Mouse (Mus musculus) forebrain, embryonic 13.5 days (tissue): ENCODE data around the gene Csad. TPM values are rescaled to one million over a fixed set of nuclear protein-coding genes. Genes with fewer than 3 reads are reported as not detected.

Source experiments
- ATAC-seq: fragments of 200-750 bp; cut with Nextera tagmentation; 2 replicates; pipeline ENCODE4 v1.8.0; 2017
- H3K27ac ChIP-seq: fragments of 300-500 bp; sonication (generic); 2 replicates; pipeline ENCODE4 v1.5.1; 2015; ENCODE audit warnings: inconsistent platforms, mild to moderate bottlenecking, moderate library complexity
- H3K27me3 ChIP-seq: fragments of 300-500 bp; sonication (generic); 2 replicates; pipeline ENCODE4 v1.6.1; 2015; ENCODE audit warnings: mild to moderate bottlenecking, inconsistent platforms
- H3K36me3 ChIP-seq: fragments of 300-500 bp; sonication (generic); 2 replicates; pipeline ENCODE4 v1.6.1; 2015; ENCODE audit warnings: mild to moderate bottlenecking, inconsistent platforms; ENCODE audit not compliant: poor library complexity, severe bottlenecking
- H3K4me1 ChIP-seq: fragments of 300-500 bp; sonication (generic); 2 replicates; pipeline ENCODE4 v1.6.1; 2015; ENCODE audit warnings: inconsistent platforms
- H3K4me2 ChIP-seq: fragments of 300-500 bp; sonication (generic); 2 replicates; pipeline ENCODE4 v1.6.1; 2015; ENCODE audit warnings: inconsistent platforms, mild to moderate bottlenecking, moderate library complexity
- H3K4me3 ChIP-seq: fragments of 300-500 bp; sonication (generic); 2 replicates; pipeline ENCODE4 v1.5.1; 2015; ENCODE audit warnings: mild to moderate bottlenecking, inconsistent platforms
- H3K9ac ChIP-seq: fragments of 300-500 bp; sonication (generic); 2 replicates; pipeline ENCODE4 v1.6.1; 2015; ENCODE audit warnings: mild to moderate bottlenecking, inconsistent platforms
- H3K9me3 ChIP-seq: fragments of 300-500 bp; sonication (generic); replicated peaks from 2 replicates; pipeline ENCODE4 v1.6.1; 2016; ENCODE audit warnings: inconsistent platforms
- WGBS: fragments of 180-500 bp; shearing (Covaris S2); methylation state at CpG from one replicate; pipeline ENCODE4 v1.1.7; 2015; 5-methylcytosine and 5-hydroxymethylcytosine counted together
- polyA plus RNA-seq: library from polyadenylated mRNA; unstranded; fragments of >200 nt; fragmentation: Nextera tagmentation; extraction: Ambion mirVana; gene quantifications from 2 replicates; pipeline ENCODE4 v1.2.1, GENCODE M21; 2015

Csad gene
- polyA plus RNA-seq, 1 experiment from 2014 or later: 42.7 TPM

GRCm38 (mm10) chr15:102133314-102133713 is 71.2 kb downstream of the Csad start:
- Histone ChIP-seq H3K4me3 (no peak overlapping the region), H3K9me3 (no peaks in the 10 kb centered on the region), H3K27me3 (no peaks in the 10 kb centered on the region), H3K4me1 (peaks cover 19% of the 10 kb centered on the region), H3K36me3 (peaks cover 52% of the 10 kb centered on the region), H3K27ac (no peak overlapping the region), H3K9ac (peak overlapping the region; percentile 21; the same call in 1 of the 2 replicates), H3K4me2 (no peak overlapping the region)
- ATAC-seq: no peak
- WGBS: 94% methylated on average over 9 of the region's 9 CpGs

Other genes with a start within 250 kb of the Csad start
- 1.7 and 2.6 TPM in 2 replicates for gene Krt8, start 200.2 kb downstream of the Csad start, polyA plus RNA-seq
- 2.4 and 6.3 TPM in 2 replicates for gene Krt18, start 176.5 kb downstream of the Csad start, polyA plus RNA-seq
- gene Eif4b, start 131.0 kb downstream of the Csad start, polyA plus RNA-seq: 90.5 and 102 TPM in 2 replicates
- 4.5 and 6.7 TPM in 2 replicates for gene Tns2, start 104.3 kb downstream of the Csad start, polyA plus RNA-seq
- gene Spryd3, start 68.5 kb downstream of the Csad start, polyA plus RNA-seq: 21.7 and 25.4 TPM in 2 replicates
- gene Igfbp6, start 60.4 kb downstream of the Csad start, polyA plus RNA-seq: 0.37 and 0.40 TPM in 2 replicates
- gene Soat2, start 54.2 kb downstream of the Csad start, polyA plus RNA-seq: 0.10 TPM in 1 of 2 replicates, not detected in the other
- gene Zfp740, start 1.5 kb downstream of the Csad start, polyA plus RNA-seq: 90.0 and 98.7 TPM in 2 replicates
- 0.32 and 0.48 TPM in 2 replicates for gene Itgb7, start 27.2 kb upstream of the Csad start, polyA plus RNA-seq
- 3.2 and 4.2 TPM in 2 replicates for gene Rarg, start 52.8 kb upstream of the Csad start, polyA plus RNA-seq
- 0.09 TPM in 1 of 2 replicates, not detected in the other for gene Gm9918, start 65.8 kb upstream of the Csad start, polyA plus RNA-seq
- 46.7 and 48.9 TPM in 2 replicates for gene Mfsd5, start 74.7 kb upstream of the Csad start, polyA plus RNA-seq
- 19.7 and 27.3 TPM in 2 replicates for gene Espl1, start 91.5 kb upstream of the Csad start, polyA plus RNA-seq
- 470 and 502 TPM in 2 replicates for gene Pfdn5, start 121.4 kb upstream of the Csad start, polyA plus RNA-seq
- gene Myg1, start 127.0 kb upstream of the Csad start, polyA plus RNA-seq: 116 and 126 TPM in 2 replicates
- 64.1 and 66.5 TPM in 2 replicates for gene Aaas, start 146.0 kb upstream of the Csad start, polyA plus RNA-seq
- gene Sp7, start 162.5 kb upstream of the Csad start, polyA plus RNA-seq: 0.15 and 0.18 TPM in 2 replicates
- 7.0 and 8.1 TPM in 2 replicates for gene Sp1, start 201.4 kb upstream of the Csad start, polyA plus RNA-seq
- 0.19 and 0.20 TPM in 2 replicates for gene Amhr2, start 240.6 kb upstream of the Csad start, polyA plus RNA-seq